Mouse (Mus musculus): Measurements from ENCODE around the gene Rps6ka5. TPM values are rescaled to one million over a fixed set of nuclear protein-coding genes. Genes with fewer than 3 reads are reported as not detected.

Gene Rps6ka5
- polyA plus RNA-seq, 1 experiment from 2014 or later, result 3.2 TPM

- Histone ChIP-seq H3K36me3 (ENCODE audit: control insufficient read depth, insufficient read depth, low read length) (no peaks in the 10 kb centered on the region), H3K27ac (ENCODE audit: low read depth, low read length) (no peak overlapping the region), H3K4me1 (ENCODE audit: control insufficient read depth, insufficient read depth, low read length) (no peaks in the 10 kb centered on the region), H3K27me3 (ENCODE audit: control insufficient read depth, insufficient read depth, low read length) (no peaks in the 10 kb centered on the region), H3K9ac (ENCODE audit: low read length) (no peak overlapping the region), H3K4me2 (no peak overlapping the region), H3K9me3 (ENCODE audit: control insufficient read depth, low read length) (no peaks in the 10 kb centered on the region), H3K4me3 (ENCODE audit: low read depth, low read length) (no peak overlapping the region)
- no peak for DNase-seq (ENCODE audit: low spot score, missing footprints)
- 81% methylated on average over 12 of the region's 12 CpGs for WGBS
- ATAC-seq (ENCODE audit: low FRiP score), result no peak
Observed at GRCm38 (mm10) chr12:100570522-100571072, 156.2 kb downstream of the Rps6ka5 start.

GRCm38 (mm10) chr12:100568831-100569230 is 158.0 kb downstream of the Rps6ka5 start:
- Histone ChIP-seq H3K9me3 (ENCODE audit: control insufficient read depth, low read length) (no peaks in the 10 kb centered on the region), H3K9ac (ENCODE audit: low read length) (no peak overlapping the region), H3K27ac (ENCODE audit: low read depth, low read length) (no peak overlapping the region), H3K4me3 (ENCODE audit: low read depth, low read length) (no peak overlapping the region), H3K4me1 (ENCODE audit: control insufficient read depth, insufficient read depth, low read length) (no peaks in the 10 kb centered on the region), H3K4me2 (no peak overlapping the region), H3K36me3 (ENCODE audit: control insufficient read depth, insufficient read depth, low read length) (no peaks in the 10 kb centered on the region), H3K27me3 (ENCODE audit: control insufficient read depth, insufficient read depth, low read length) (no peaks in the 10 kb centered on the region)
- WGBS, result 91% methylated on average over 7 of the region's 7 CpGs
- ATAC-seq (ENCODE audit: low FRiP score) (no peak), DNase-seq (ENCODE audit: low spot score, missing footprints) (no peak)

GRCm38 (mm10) chr12:100568105-100568504 is 158.7 kb downstream of the Rps6ka5 start:
- no peaks in the 10 kb centered on the region for H3K27me3 ChIP-seq (ENCODE audit: control insufficient read depth, insufficient read depth, low read length)
- no peaks in the 10 kb centered on the region for H3K9me3 ChIP-seq (ENCODE audit: control insufficient read depth, low read length)
- no peak overlapping the region for H3K4me2 ChIP-seq
- no peak for DNase-seq (ENCODE audit: low spot score, missing footprints)
- WGBS, result 84% methylated on average over 6 of the region's 6 CpGs
- H3K36me3 ChIP-seq (ENCODE audit: control insufficient read depth, insufficient read depth, low read length), result no peaks in the 10 kb centered on the region
- no peak overlapping the region for H3K27ac ChIP-seq (ENCODE audit: low read depth, low read length)
- no peak overlapping the region for H3K9ac ChIP-seq (ENCODE audit: low read length)
- no peaks in the 10 kb centered on the region for H3K4me1 ChIP-seq (ENCODE audit: control insufficient read depth, insufficient read depth, low read length)
- no peak for ATAC-seq (ENCODE audit: low FRiP score)
- H3K4me3 ChIP-seq (ENCODE audit: low read depth, low read length), result no peak overlapping the region

GRCm38 (mm10) chr12:100567627-100568026 is 159.2 kb downstream of the Rps6ka5 start:
- no peaks in the 10 kb centered on the region for H3K9me3 ChIP-seq (ENCODE audit: control insufficient read depth, low read length)
- no peaks in the 10 kb centered on the region for H3K36me3 ChIP-seq (ENCODE audit: control insufficient read depth, insufficient read depth, low read length)
- no peak overlapping the region for H3K4me2 ChIP-seq
- H3K4me1 ChIP-seq (ENCODE audit: control insufficient read depth, insufficient read depth, low read length), result no peaks in the 10 kb centered on the region
- no peak overlapping the region for H3K9ac ChIP-seq (ENCODE audit: low read length)
- 77% methylated on average over 3 of the region's 3 CpGs for WGBS
- no peak overlapping the region for H3K4me3 ChIP-seq (ENCODE audit: low read depth, low read length)
- DNase-seq (ENCODE audit: low spot score, missing footprints), result no peak
- H3K27ac ChIP-seq (ENCODE audit: low read depth, low read length), result no peak overlapping the region
- ATAC-seq (ENCODE audit: low FRiP score), result no peak
- H3K27me3 ChIP-seq (ENCODE audit: control insufficient read depth, insufficient read depth, low read length), result no peaks in the 10 kb centered on the region

GRCm38 (mm10) chr12:100553675-100554074 is 173.1 kb downstream of the Rps6ka5 start:
- H3K4me1 ChIP-seq (ENCODE audit: control insufficient read depth, insufficient read depth, low read length), result no peaks in the 10 kb centered on the region
- H3K27me3 ChIP-seq (ENCODE audit: control insufficient read depth, insufficient read depth, low read length), result no peaks in the 10 kb centered on the region
- no peaks in the 10 kb centered on the region for H3K9me3 ChIP-seq (ENCODE audit: control insufficient read depth, low read length)
- no peaks in the 10 kb centered on the region for H3K36me3 ChIP-seq (ENCODE audit: control insufficient read depth, insufficient read depth, low read length)
- no peak overlapping the region for H3K27ac ChIP-seq (ENCODE audit: low read depth, low read length)
- ATAC-seq (ENCODE audit: low FRiP score) (no peak), DNase-seq (ENCODE audit: low spot score, missing footprints) (no peak)
- 89% methylated on average over 6 of the region's 6 CpGs for WGBS
- no peak overlapping the region for H3K4me3 ChIP-seq (ENCODE audit: low read depth, low read length)
- no peak overlapping the region for H3K9ac ChIP-seq (ENCODE audit: low read length)
- H3K4me2 ChIP-seq, result no peak overlapping the region

GRCm38 (mm10) chr12:100551972-100552371 is 174.8 kb downstream of the Rps6ka5 start:
- no peak for ATAC-seq (ENCODE audit: low FRiP score)
- no peak overlapping the region for H3K9ac ChIP-seq (ENCODE audit: low read length)
- DNase-seq (ENCODE audit: low spot score, missing footprints), result peak; percentile 44
- H3K9me3 ChIP-seq (ENCODE audit: control insufficient read depth, low read length), result no peaks in the 10 kb centered on the region
- H3K27ac ChIP-seq (ENCODE audit: low read depth, low read length), result no peak overlapping the region
- H3K4me2 ChIP-seq, result no peak overlapping the region
- 75% methylated on average over 1 of the region's 1 CpGs for WGBS
- H3K36me3 ChIP-seq (ENCODE audit: control insufficient read depth, insufficient read depth, low read length), result no peaks in the 10 kb centered on the region
- no peak overlapping the region for H3K4me3 ChIP-seq (ENCODE audit: low read depth, low read length)
- H3K27me3 ChIP-seq (ENCODE audit: control insufficient read depth, insufficient read depth, low read length), result no peaks in the 10 kb centered on the region
- no peaks in the 10 kb centered on the region for H3K4me1 ChIP-seq (ENCODE audit: control insufficient read depth, insufficient read depth, low read length)

- Histone ChIP-seq H3K4me1 (ENCODE audit: control insufficient read depth, insufficient read depth, low read length) (no peaks in the 10 kb centered on the region), H3K27ac (ENCODE audit: low read depth, low read length) (no peak overlapping the region), H3K4me2 (no peak overlapping the region), H3K9me3 (ENCODE audit: control insufficient read depth, low read length) (no peaks in the 10 kb centered on the region), H3K4me3 (ENCODE audit: low read depth, low read length) (no peak overlapping the region), H3K36me3 (ENCODE audit: control insufficient read depth, insufficient read depth, low read length) (no peaks in the 10 kb centered on the region), H3K9ac (ENCODE audit: low read length) (no peak overlapping the region), H3K27me3 (ENCODE audit: control insufficient read depth, insufficient read depth, low read length) (no peaks in the 10 kb centered on the region)
- no peak for DNase-seq (ENCODE audit: low spot score, missing footprints)
- no peak for ATAC-seq (ENCODE audit: low FRiP score)
- 94% methylated on average over 4 of the region's 4 CpGs for WGBS
Observed at GRCm38 (mm10) chr12:100544194-100544567, 182.6 kb downstream of the Rps6ka5 start.

- Histone ChIP-seq H3K4me1 (ENCODE audit: control insufficient read depth, insufficient read depth, low read length) (no peaks in the 10 kb centered on the region), H3K9ac (ENCODE audit: low read length) (no peak overlapping the region), H3K27me3 (ENCODE audit: control insufficient read depth, insufficient read depth, low read length) (no peaks in the 10 kb centered on the region), H3K4me3 (ENCODE audit: low read depth, low read length) (no peak overlapping the region), H3K36me3 (ENCODE audit: control insufficient read depth, insufficient read depth, low read length) (no peaks in the 10 kb centered on the region), H3K27ac (ENCODE audit: low read depth, low read length) (no peak overlapping the region), H3K9me3 (ENCODE audit: control insufficient read depth, low read length) (no peaks in the 10 kb centered on the region), H3K4me2 (no peak overlapping the region)
- 86% methylated on average over 6 of the region's 6 CpGs for WGBS
- DNase-seq (ENCODE audit: low spot score, missing footprints) (no peak), ATAC-seq (ENCODE audit: low FRiP score) (no peak)
Observed at GRCm38 (mm10) chr12:100543437-100544193, 183.2 kb downstream of the Rps6ka5 start.

- Histone ChIP-seq H3K9me3 (ENCODE audit: control insufficient read depth, low read length) (no peaks in the 10 kb centered on the region), H3K4me3 (ENCODE audit: low read depth, low read length) (no peak overlapping the region), H3K27me3 (ENCODE audit: control insufficient read depth, insufficient read depth, low read length) (no peaks in the 10 kb centered on the region), H3K36me3 (ENCODE audit: control insufficient read depth, insufficient read depth, low read length) (no peaks in the 10 kb centered on the region), H3K4me2 (no peak overlapping the region), H3K9ac (ENCODE audit: low read length) (no peak overlapping the region), H3K27ac (ENCODE audit: low read depth, low read length) (no peak overlapping the region), H3K4me1 (ENCODE audit: control insufficient read depth, insufficient read depth, low read length) (no peaks in the 10 kb centered on the region)
- no peak for ATAC-seq (ENCODE audit: low FRiP score)
- DNase-seq (ENCODE audit: low spot score, missing footprints), result peak; percentile 57
- WGBS, result 91% methylated on average over 6 of the region's 6 CpGs
Observed at GRCm38 (mm10) chr12:100542494-100542893, 184.3 kb downstream of the Rps6ka5 start.
